Mouse (Mus musculus) lung, embryonic 14.5 days (tissue): Measurements from ENCODE around the gene Traf3ip2. TPM values are rescaled to one million over a fixed set of nuclear protein-coding genes. Genes with fewer than 3 reads are reported as not detected.
A peak's percentile ranks its signal among the peaks of the same experiment; 100 is the strongest.

Source experiments
- ATAC-seq: fragments of 200-750 bp; cut with Nextera tagmentation; 2 replicates; pipeline ENCODE4 v1.8.0; 2017; ENCODE audit warnings: mild to moderate bottlenecking, moderate TSS enrichment, moderate library complexity; ENCODE audit not compliant: insufficient read depth
- DNase-seq: peaks from one replicate; pipeline ENCODE4 v3.0.0-alpha.2; 2015
- H3K27ac ChIP-seq: fragments of 300-500 bp; sonication (generic); 2 replicates; pipeline ENCODE4 v1.5.1; 2014; ENCODE audit warnings: low read depth, mild to moderate bottlenecking, moderate library complexity
- H3K27me3 ChIP-seq: fragments of 300-500 bp; sonication (generic); 2 replicates; pipeline ENCODE4 v1.6.1; 2014; ENCODE audit warnings: low read length, control low read depth; ENCODE audit not compliant: insufficient read depth
- H3K36me3 ChIP-seq: fragments of 300-500 bp; sonication (generic); 2 replicates; pipeline ENCODE4 v1.6.1; 2014; ENCODE audit warnings: control low read depth; ENCODE audit not compliant: insufficient read depth
- H3K4me1 ChIP-seq: fragments of 300-500 bp; sonication (generic); 2 replicates; pipeline ENCODE4 v1.6.1; 2014; ENCODE audit warnings: antibody characterized with exemption, control low read depth; ENCODE audit not compliant: insufficient read depth
- H3K4me2 ChIP-seq: fragments of 300-500 bp; sonication (generic); 2 replicates; pipeline ENCODE4 v1.6.1; 2014; ENCODE audit warnings: mild to moderate bottlenecking
- H3K4me3 ChIP-seq: fragments of 300-500 bp; sonication (generic); 2 replicates; pipeline ENCODE4 v1.5.1; 2014; ENCODE audit warnings: low read depth, low read length
- H3K9ac ChIP-seq: fragments of 300-500 bp; sonication (generic); 2 replicates; pipeline ENCODE4 v1.6.1; 2014
- H3K9me3 ChIP-seq: fragments of 300-500 bp; sonication (generic); 2 replicates; pipeline ENCODE4 v1.6.1; 2016; ENCODE audit warnings: low read depth, low read length, control low read depth
- CTCF ChIP-seq: IDR thresholded peaks from 2 replicates; pipeline ENCODE4 v1.5.1; 2016; ENCODE audit warnings: antibody characterized with exemption, low read depth
- WGBS: fragments of 180-500 bp; shearing (Covaris S2); extraction: QIAGEN DNeasy Blood & Tissue Kit; methylation state at CpG from one replicate; pipeline ENCODE4 v1.1.7; 2014; 5-methylcytosine and 5-hydroxymethylcytosine counted together
- polyA plus RNA-seq: library from polyadenylated mRNA; unstranded; fragments of >200 nt; fragmentation: Nextera tagmentation; extraction: Ambion mirVana; gene quantifications from 2 replicates; pipeline ENCODE4 v1.2.1, GENCODE M21; 2014

Gene Traf3ip2
- polyA plus RNA-seq, 1 experiment from 2014 or later = 27.9 TPM

DNA sequence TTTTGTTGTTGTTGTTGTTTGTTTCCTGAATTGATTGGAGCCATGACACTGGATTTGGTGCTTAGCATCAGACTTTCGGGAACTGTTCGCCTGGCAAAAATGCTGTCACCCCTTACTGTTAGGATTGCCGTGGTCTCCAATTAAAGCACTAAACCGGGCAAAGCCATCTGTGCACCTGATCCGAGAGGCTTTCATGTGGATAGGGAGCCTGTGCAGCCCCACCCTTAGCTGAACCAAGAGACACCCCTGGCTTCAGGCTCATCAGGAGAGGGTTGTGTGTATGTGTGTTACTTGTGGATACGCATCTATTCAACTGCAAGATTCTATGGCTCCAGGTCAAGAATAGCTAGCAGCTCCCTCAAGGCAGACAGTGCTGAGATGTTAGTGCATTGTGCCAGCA, 36.3 kb upstream of the Traf3ip2 start:
- WGBS = 83% methylated on average over 6 of the region's 6 CpGs
- no peaks in the 10 kb centered on the region for H3K27me3 ChIP-seq

DNA sequence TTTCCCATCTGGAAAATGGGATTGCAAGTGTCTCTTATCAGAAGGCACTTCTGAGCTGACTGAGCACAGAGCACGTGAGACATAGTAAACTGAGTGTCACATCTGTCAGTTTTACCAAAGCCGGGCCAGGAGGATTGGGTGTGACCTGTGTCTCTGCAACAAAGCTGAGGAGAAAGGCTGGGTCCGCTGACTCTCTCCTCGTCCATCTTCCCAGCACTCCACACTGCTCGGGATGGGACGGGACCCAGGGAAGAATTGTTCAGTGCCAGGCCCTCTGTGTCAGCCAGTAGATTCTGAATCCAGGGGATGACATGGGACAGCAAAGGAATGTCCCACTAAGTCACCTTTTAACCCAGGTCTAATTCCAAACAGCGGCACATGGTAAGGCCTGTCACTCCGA, 32.3 kb upstream of the Traf3ip2 start:
- no peaks in the 10 kb centered on the region for H3K36me3 ChIP-seq
- WGBS = 40% methylated on average over 8 of the region's 8 CpGs
- no peaks in the 10 kb centered on the region for H3K9me3 ChIP-seq
- H3K4me1 ChIP-seq = peaks cover 6% of the 10 kb centered on the region; the same call in 1 of the 2 replicates
- no peaks in the 10 kb centered on the region for H3K27me3 ChIP-seq
- H3K9ac ChIP-seq = no peak overlapping the region
- no peak overlapping the region for H3K4me3 ChIP-seq
- H3K27ac ChIP-seq = no peak overlapping the region
- no peak for TF ChIP-seq CTCF
- peak; percentile 71 for DNase-seq
- peak; percentile 83 for ATAC-seq
- no peak overlapping the region for H3K4me2 ChIP-seq

More for the DNA sequence above, 36.3 kb upstream of the Traf3ip2 start:
- DNase-seq = no peak
- Histone ChIP-seq H3K9me3 (no peaks in the 10 kb centered on the region), H3K4me3 (no peak overlapping the region), H3K4me1 (peaks cover 6% of the 10 kb centered on the region; the same call in 1 of the 2 replicates), H3K4me2 (no peak overlapping the region), H3K36me3 (no peaks in the 10 kb centered on the region), H3K9ac (no peak overlapping the region), H3K27ac (no peak overlapping the region)
- no peak for TF ChIP-seq CTCF
- ATAC-seq = no peak

DNA sequence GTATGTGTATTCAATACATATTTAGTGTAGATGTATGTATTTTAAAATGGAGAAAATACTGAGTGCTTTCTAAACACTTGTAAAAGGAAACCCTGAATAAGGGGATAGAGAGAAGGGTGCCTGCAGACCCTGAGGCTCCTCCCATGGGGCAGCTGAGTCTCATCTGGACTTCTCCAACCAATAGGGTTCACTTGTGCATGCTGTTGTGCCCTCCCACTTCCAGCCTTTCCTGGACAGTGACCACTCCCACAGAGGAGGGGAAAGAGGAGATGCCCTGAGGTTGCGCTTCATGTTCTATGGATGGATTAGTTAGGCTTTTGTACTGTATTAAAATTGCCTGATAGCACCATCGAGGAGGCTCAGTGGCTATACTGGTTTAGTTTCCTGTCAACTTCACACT, 30.3 kb upstream of the Traf3ip2 start:
- no peaks in the 10 kb centered on the region for H3K9me3 ChIP-seq
- H3K9ac ChIP-seq = no peak overlapping the region
- TF ChIP-seq CTCF = no peak
- no peaks in the 10 kb centered on the region for H3K36me3 ChIP-seq
- no peak for DNase-seq
- peaks cover 6% of the 10 kb centered on the region for H3K4me1 ChIP-seq
- no peak for ATAC-seq
- no peaks in the 10 kb centered on the region for H3K27me3 ChIP-seq
- H3K27ac ChIP-seq = no peak overlapping the region
- WGBS = 78% methylated on average over 2 of the region's 2 CpGs
- no peak overlapping the region for H3K4me2 ChIP-seq
- H3K4me3 ChIP-seq = no peak overlapping the region

DNA sequence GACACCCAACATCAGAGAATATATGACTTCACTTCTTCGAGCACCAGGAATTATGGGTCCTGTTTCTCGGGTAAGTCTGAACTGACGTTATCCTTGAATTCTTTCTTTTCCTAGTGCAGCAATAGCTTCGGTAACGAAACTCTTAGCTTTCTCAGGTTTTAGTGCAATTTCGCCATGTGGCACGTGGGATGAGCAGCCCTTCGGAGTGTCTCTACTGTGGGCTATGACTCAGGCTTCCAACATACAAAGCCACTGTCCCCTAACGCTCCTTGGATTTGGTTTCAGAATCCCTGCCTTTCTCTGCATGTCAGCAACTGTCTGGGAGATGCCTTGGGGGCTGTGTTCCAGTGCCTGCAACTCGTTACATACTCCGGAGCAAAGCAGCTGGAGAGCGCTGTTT, 29.0 kb upstream of the Traf3ip2 start:
- DNase-seq (no peak), ATAC-seq (no peak)
- H3K27ac ChIP-seq = no peak overlapping the region
- no peak for TF ChIP-seq CTCF
- no peak overlapping the region for H3K9ac ChIP-seq
- H3K27me3 ChIP-seq = no peaks in the 10 kb centered on the region
- no peaks in the 10 kb centered on the region for H3K36me3 ChIP-seq
- H3K9me3 ChIP-seq = no peaks in the 10 kb centered on the region
- no peak overlapping the region for H3K4me2 ChIP-seq
- WGBS = 88% methylated on average over 12 of the region's 12 CpGs
- peaks cover 15% of the 10 kb centered on the region for H3K4me1 ChIP-seq
- no peak overlapping the region for H3K4me3 ChIP-seq

DNA sequence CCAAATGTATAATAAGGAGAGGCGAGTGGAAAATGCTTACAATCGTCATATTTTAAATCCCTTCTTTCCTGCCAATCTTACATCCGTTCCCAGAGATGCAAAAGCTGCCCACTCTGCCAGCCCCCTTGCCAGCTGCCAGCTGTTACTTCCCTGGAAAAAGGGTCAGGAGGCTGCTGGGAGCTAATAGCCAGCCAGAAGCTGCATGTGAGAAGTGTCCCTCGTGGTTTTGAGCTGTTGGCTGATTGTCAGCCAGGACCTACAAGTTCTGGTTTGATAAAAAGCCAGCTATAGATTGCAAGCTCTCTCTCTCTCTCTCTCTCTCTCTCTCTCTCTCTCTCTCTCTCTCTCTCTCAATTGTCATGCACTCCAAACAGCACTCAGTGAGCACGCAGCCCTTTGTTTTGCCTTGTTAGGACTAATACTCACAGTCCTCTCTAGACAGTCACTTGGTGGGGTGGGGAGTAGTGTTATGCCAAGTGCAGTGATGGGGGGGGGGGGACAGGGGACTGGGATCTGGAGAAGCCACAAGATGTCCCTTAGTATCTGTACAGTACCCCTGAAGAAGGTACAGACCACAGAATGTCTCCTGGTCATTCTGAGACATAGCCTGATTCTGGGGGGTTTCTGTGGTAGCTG, 25.3 kb upstream of the Traf3ip2 start:
- 45% methylated on average over 5 of the region's 5 CpGs for WGBS
- DNase-seq (peak; percentile 78), ATAC-seq (peak; percentile 64)
- H3K36me3 ChIP-seq = no peaks in the 10 kb centered on the region
- H3K27ac ChIP-seq = peak overlapping the region; percentile 45; the same call in 1 of the 2 replicates
- H3K27me3 ChIP-seq = no peaks in the 10 kb centered on the region
- H3K4me2 ChIP-seq = no peak overlapping the region
- H3K4me1 ChIP-seq = peaks cover 9% of the 10 kb centered on the region; the same call in 1 of the 2 replicates
- H3K9me3 ChIP-seq = no peaks in the 10 kb centered on the region
- no peak overlapping the region for H3K4me3 ChIP-seq
- no peak overlapping the region; the same call in 1 of the 2 replicates for H3K9ac ChIP-seq
- no peak for TF ChIP-seq CTCF

DNA sequence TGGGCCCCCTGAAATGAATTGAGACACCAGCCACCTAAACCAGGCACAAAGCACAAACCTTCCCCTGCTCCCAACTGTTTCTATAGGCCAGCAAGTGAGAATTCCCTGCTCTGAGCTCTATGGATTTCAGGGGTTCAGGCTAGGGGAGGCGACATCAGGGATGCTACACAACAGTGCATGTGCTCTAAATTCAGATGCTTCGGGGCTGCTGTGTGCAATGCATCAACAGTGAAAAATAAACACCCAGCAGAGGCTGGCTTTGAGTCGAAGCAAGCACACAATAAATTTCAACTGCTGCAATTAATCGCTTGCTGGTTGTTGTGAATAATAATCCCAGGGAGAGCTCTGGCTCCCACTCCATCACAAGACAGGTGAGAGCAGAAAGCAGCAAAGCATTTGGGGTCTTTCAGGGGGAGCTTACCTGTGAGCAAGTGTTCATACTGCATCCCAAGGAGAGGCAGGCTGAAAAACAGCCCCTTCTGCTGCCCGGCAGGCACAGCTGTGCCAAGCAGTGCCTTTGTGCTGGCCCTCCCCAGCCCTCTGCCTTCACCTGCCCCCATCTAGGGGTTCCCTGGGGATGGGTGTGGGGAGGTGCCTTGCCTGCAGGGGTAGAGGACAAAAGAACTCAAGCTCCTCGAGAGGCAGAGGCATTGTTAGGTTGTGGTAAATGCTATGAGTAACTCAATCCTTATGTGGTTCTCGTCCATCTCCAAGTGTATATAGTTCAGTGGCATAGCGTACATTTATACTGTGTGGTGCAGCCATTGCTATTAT, 24.6 kb upstream of the Traf3ip2 start:
- no peak for ATAC-seq
- H3K4me1 ChIP-seq = peaks cover 9% of the 10 kb centered on the region; the same call in 1 of the 2 replicates
- no peak overlapping the region for H3K27ac ChIP-seq
- no peak overlapping the region for H3K4me2 ChIP-seq
- H3K9ac ChIP-seq = no peak overlapping the region
- no peak for TF ChIP-seq CTCF
- WGBS = 61% methylated on average over 8 of the region's 8 CpGs
- H3K4me3 ChIP-seq = no peak overlapping the region
- DNase-seq = no peak
- no peaks in the 10 kb centered on the region for H3K27me3 ChIP-seq
- H3K36me3 ChIP-seq = 0 out of 2 replicates have a peak, but pooled peaks cover under 1% of the 10 kb centered on the region
- H3K9me3 ChIP-seq = peaks cover 4% of the 10 kb centered on the region
